19 mouse cellular contexts compared by ENCODE assay signal in the genomic region with DNA sequence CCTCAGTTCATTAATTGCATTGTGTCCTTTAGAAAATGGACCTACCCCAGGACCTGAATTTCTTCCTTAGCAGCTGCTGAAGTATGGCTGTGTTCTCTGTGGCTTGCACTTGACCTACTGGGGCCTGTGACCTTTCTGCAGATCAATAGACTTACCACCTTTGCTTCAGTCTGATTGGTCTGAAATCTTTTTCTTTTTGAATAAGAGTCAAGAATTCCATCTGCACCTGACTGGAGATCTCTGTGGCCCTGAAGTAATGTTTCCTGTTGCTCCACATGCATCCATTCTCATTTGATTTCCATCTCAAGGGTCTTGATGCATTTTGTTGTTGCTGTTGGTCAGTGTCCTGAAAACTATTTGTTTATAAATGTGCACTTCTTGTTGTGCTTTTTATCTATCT.
"Had no signal": no experiment of that assay in that cellular context is flagged by ENCODE, and none has a peak within 500 bp of the region (broad histone marks: within the 10 kb centered on the region; RNA-seq: fewer than 3 reads in every experiment).

No protein-coding gene starts in this region.

- H3K4me3 ChIP-seq: midbrain, embryonic 10.5 days; midbrain, embryonic 12.5 days; myocyte; neural tube, embryonic 13.5 days; neural tube, embryonic 15.5 days had no signal

- ATAC-seq: midbrain, embryonic 16.5 days had no signal

- DNase-seq: lung, adult 18-20 months; lung, embryonic 14.5 days; lung, postnatal 10 days; lung, postnatal 4 days; midbrain, embryonic 14.5 days; retina, postnatal 1 day; right cerebral cortex, adult 18-20 months; right cerebral cortex, postnatal 25 days; right cerebral cortex, postnatal 4 days; spleen, adult 18-20 months; thymus, adult 2 months; thymus, postnatal 25 days; thymus, postnatal 4 days had no signal

- H3K27me3 ChIP-seq: midbrain, embryonic 12.5 days; neural tube, embryonic 13.5 days; neural tube, embryonic 15.5 days had no signal

- H3K27ac ChIP-seq: midbrain, embryonic 10.5 days; midbrain, embryonic 12.5 days; neural tube, embryonic 13.5 days; neural tube, embryonic 15.5 days had no signal

- H3K4me2 ChIP-seq: lung, embryonic 14.5 days; midbrain, embryonic 12.5 days; neural tube, embryonic 13.5 days; neural tube, embryonic 15.5 days had no signal

- H3K9me3 ChIP-seq: midbrain, embryonic 10.5 days; midbrain, embryonic 12.5 days; neural tube, embryonic 13.5 days; neural tube, embryonic 15.5 days had no signal

- H3K9ac ChIP-seq: lung, embryonic 14.5 days; midbrain, embryonic 12.5 days; neural tube, embryonic 13.5 days; neural tube, embryonic 15.5 days had no signal

- H3K36me3 ChIP-seq: midbrain, embryonic 10.5 days; midbrain, embryonic 12.5 days; neural tube, embryonic 13.5 days; neural tube, embryonic 15.5 days had no signal
